Mouse (Mus musculus) neural tube, embryonic 14.5 days (tissue): ENCODE data around the gene Them7. TPM values are rescaled to one million over a fixed set of nuclear protein-coding genes. Genes with fewer than 3 reads are reported as not detected.

Experiments used
- ATAC-seq: fragments of 200-750 bp; cut with Nextera tagmentation; 2 replicates; pipeline ENCODE4 v1.8.0; 2017; ENCODE audit warnings: low read depth, mild to moderate bottlenecking, moderate TSS enrichment, moderate library complexity
- H3K27ac ChIP-seq: fragments of 300-500 bp; sonication (generic); 2 replicates; pipeline ENCODE4 v1.5.1; 2014; ENCODE audit warnings: low read depth, mild to moderate bottlenecking, control low read depth, low read length, moderate library complexity, mixed read lengths
- H3K27me3 ChIP-seq: fragments of 300-500 bp; sonication (generic); 2 replicates; pipeline ENCODE4 v1.6.1; 2014; ENCODE audit warnings: low read length; ENCODE audit not compliant: control insufficient read depth, insufficient read depth
- H3K36me3 ChIP-seq: fragments of 300-500 bp; sonication (generic); 2 replicates; pipeline ENCODE4 v1.6.1; 2014; ENCODE audit warnings: low read length, mixed read lengths; ENCODE audit not compliant: control insufficient read depth, insufficient read depth
- H3K4me1 ChIP-seq: fragments of 300-500 bp; sonication (generic); 2 replicates; pipeline ENCODE4 v1.6.1; 2014; ENCODE audit warnings: low read length; ENCODE audit not compliant: control insufficient read depth, insufficient read depth
- H3K4me2 ChIP-seq: fragments of 300-500 bp; sonication (generic); 2 replicates; pipeline ENCODE4 v1.6.1; 2014; ENCODE audit warnings: mild to moderate bottlenecking, low read depth, low read length, control low read depth
- H3K4me3 ChIP-seq: fragments of 300-500 bp; sonication (generic); 2 replicates; pipeline ENCODE4 v1.5.1; 2014; ENCODE audit warnings: low read depth, low read length, control low read depth, mixed read lengths
- H3K9ac ChIP-seq: fragments of 300-500 bp; sonication (generic); replicated peaks from 2 replicates; pipeline ENCODE4 v1.6.1; 2014; ENCODE audit warnings: low read depth, mild to moderate bottlenecking, control low read depth, low read length, mixed read lengths
- H3K9me3 ChIP-seq: fragments of 300-500 bp; sonication (generic); 2 replicates; pipeline ENCODE4 v1.6.1; 2016; ENCODE audit warnings: low read length; ENCODE audit not compliant: control insufficient read depth
- WGBS: fragments of 180-500 bp; shearing (Covaris S2); extraction: QIAGEN DNeasy Blood & Tissue Kit; methylation state at CpG from one replicate; pipeline ENCODE4 v1.1.7; 2014; 5-methylcytosine and 5-hydroxymethylcytosine counted together
- polyA plus RNA-seq: library from polyadenylated mRNA; unstranded; fragments of >200 nt; fragmentation: Nextera tagmentation; extraction: Ambion mirVana; gene quantifications from 2 replicates; pipeline ENCODE4 v1.2.1, GENCODE M21; 2014

Them7 gene
- polyA plus RNA-seq, 1 experiment from 2014 or later = 0.20 TPM

GRCm38 (mm10) chr2:105311414-105311813 is 87.3 kb downstream of the Them7 start:
- Histone ChIP-seq H3K4me2 (no peak overlapping the region), H3K9ac (no peak overlapping the region), H3K9me3 (no peaks in the 10 kb centered on the region), H3K4me3 (no peak overlapping the region), H3K4me1 (0 out of 2 replicates have a peak, but pooled peaks cover 5% of the 10 kb centered on the region), H3K36me3 (no peaks in the 10 kb centered on the region), H3K27ac (no peak overlapping the region), H3K27me3 (no peaks in the 10 kb centered on the region)
- ATAC-seq = no peak
- WGBS = 53% methylated on average over 13 of the region's 13 CpGs

DNA sequence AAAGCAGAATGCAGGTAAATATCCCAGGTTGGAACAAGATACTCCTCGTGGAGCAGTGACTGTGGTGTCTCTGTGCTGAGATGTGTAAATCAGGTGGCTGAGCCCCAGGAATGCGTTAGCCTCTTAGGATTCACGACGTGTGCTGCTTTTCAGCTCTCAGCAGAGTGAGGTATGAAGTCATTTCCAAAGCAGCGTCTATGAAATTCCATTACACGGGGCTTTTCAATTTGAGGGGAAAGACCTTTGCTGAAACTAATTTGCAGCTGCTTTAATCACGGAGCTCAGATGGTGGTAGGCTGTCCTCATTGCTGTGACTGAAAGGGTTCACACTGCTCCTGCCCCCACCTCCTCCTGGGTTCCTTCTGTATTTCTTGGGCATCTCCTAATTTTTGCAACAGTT is 87.9 kb downstream of the Them7 start:
- H3K27me3 ChIP-seq = no peaks in the 10 kb centered on the region
- H3K4me1 ChIP-seq = 0 out of 2 replicates have a peak, but pooled peaks cover 5% of the 10 kb centered on the region
- no peak overlapping the region for H3K27ac ChIP-seq
- ATAC-seq = peak; percentile 65; the same call in 1 of the 2 replicates
- H3K9me3 ChIP-seq = no peaks in the 10 kb centered on the region
- H3K36me3 ChIP-seq = no peaks in the 10 kb centered on the region
- WGBS = 10% methylated on average over 7 of the region's 7 CpGs
- no peak overlapping the region for H3K9ac ChIP-seq
- no peak overlapping the region; the same call in 1 of the 2 replicates for H3K4me2 ChIP-seq
- no peak overlapping the region for H3K4me3 ChIP-seq

GRCm38 (mm10) chr2:105313077-105313476 is 89.0 kb downstream of the Them7 start:
- Histone ChIP-seq H3K4me1 (0 out of 2 replicates have a peak, but pooled peaks cover 5% of the 10 kb centered on the region), H3K36me3 (no peaks in the 10 kb centered on the region), H3K9me3 (no peaks in the 10 kb centered on the region), H3K27me3 (no peaks in the 10 kb centered on the region), H3K4me3 (no peak overlapping the region), H3K9ac (no peak overlapping the region), H3K4me2 (no peak overlapping the region), H3K27ac (no peak overlapping the region)
- ATAC-seq = no peak
- 68% methylated on average over 3 of the region's 3 CpGs for WGBS

- Histone ChIP-seq H3K27ac (no peak overlapping the region), H3K4me3 (no peak overlapping the region), H3K9ac (no peak overlapping the region), H3K4me2 (no peak overlapping the region), H3K9me3 (no peaks in the 10 kb centered on the region), H3K27me3 (no peaks in the 10 kb centered on the region), H3K36me3 (no peaks in the 10 kb centered on the region), H3K4me1 (no peaks in the 10 kb centered on the region)
- 42% methylated on average over 13 of the region's 13 CpGs for WGBS
- ATAC-seq = peak; percentile 69; the same call in 1 of the 2 replicates
Observed at GRCm38 (mm10) chr2:105317556-105318184, 93.5 kb downstream of the Them7 start.

DNA sequence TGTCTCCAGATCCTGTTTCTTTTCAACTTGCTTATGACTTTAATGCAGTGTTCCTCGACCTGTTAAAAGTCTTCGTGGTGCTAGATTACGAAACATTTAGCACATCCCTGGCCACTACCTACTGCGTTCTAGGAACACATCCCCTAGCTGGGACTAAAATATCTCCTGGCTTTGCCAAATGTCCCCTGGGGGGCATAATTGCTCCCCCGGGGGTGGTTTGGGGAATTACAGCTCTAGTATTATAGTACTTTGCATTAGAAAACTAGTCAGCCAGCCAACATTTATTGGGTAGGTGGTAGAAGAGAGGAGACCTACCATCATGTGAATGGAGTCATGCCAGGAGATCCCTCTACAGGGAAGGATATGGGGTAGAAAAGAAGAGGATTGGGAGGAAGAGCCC is 101.9 kb downstream of the Them7 start:
- Histone ChIP-seq H3K4me3 (no peak overlapping the region), H3K9ac (no peak overlapping the region), H3K27me3 (no peaks in the 10 kb centered on the region), H3K4me2 (no peak overlapping the region), H3K27ac (no peak overlapping the region), H3K9me3 (no peaks in the 10 kb centered on the region), H3K4me1 (no peaks in the 10 kb centered on the region), H3K36me3 (no peaks in the 10 kb centered on the region)
- no peak for ATAC-seq
- 80% methylated on average over 5 of the region's 5 CpGs for WGBS

GRCm38 (mm10) chr2:105330024-105330423 is 105.9 kb downstream of the Them7 start:
- Histone ChIP-seq H3K9me3 (no peaks in the 10 kb centered on the region), H3K27ac (no peak overlapping the region), H3K4me2 (no peak overlapping the region), H3K4me3 (no peak overlapping the region), H3K27me3 (no peaks in the 10 kb centered on the region), H3K36me3 (no peaks in the 10 kb centered on the region), H3K4me1 (no peaks in the 10 kb centered on the region), H3K9ac (no peak overlapping the region)
- ATAC-seq = no peak
- WGBS = 89% methylated on average over 4 of the region's 4 CpGs

DNA sequence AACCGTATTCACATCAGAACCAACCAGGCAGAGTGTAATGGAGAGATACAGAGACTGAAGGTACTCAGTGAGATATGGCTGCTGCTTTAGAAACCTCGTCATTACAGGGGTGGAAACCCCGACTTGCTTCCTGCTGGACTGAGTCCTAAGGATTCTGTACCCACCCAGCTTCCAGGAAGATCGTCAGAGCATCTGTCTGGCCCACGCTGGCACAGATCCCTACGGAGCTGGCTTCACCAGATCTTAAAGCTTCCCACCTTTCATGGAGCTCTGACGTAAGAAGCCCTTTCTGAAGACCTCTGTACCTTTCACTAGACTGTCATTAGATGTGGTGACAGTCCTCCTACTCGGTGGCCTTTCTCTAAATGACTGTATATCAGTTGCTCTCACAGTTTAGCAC is 109.0 kb downstream of the Them7 start:
- Histone ChIP-seq H3K36me3 (no peaks in the 10 kb centered on the region), H3K27ac (no peak overlapping the region), H3K9me3 (no peaks in the 10 kb centered on the region), H3K9ac (no peak overlapping the region), H3K4me3 (no peak overlapping the region), H3K4me2 (no peak overlapping the region), H3K4me1 (peaks cover 8% of the 10 kb centered on the region), H3K27me3 (no peaks in the 10 kb centered on the region)
- WGBS = 68% methylated on average over 8 of the region's 8 CpGs
- ATAC-seq = no peak

DNA sequence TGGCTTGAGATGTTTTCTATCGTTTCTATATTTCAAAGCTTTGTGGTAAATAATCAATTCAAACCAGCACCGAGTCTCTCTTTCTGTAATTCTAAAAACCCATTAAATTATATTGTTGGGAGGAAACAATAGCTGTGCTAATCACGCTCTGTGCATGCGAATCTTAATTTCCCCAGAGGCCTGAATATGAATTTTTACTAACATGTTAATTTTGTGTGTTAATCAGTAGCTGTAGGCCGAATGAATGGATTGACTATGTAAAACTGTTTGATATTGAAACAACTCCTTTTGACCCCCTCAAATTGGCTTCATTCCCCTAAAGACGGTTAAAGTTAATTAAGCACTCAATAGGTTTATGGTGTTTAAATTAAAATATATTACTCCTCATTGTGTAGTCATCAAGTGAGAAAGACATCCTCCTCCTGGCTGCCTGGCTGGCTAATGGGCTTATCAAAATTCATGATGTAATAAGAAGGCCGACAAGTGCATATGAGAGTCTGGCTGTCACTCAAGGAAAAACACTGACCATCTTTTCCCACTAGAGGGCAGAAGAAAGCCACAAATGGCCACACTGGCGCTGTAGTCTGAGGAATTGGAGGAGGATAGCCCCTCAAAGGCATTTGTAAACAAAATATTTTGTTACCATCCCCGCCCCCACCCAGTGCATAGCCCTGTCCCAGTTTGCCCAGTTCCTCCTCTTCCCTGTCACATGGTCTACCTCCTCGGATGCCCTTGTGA is 110.0 kb downstream of the Them7 start:
- ATAC-seq = peak; percentile 87
- Histone ChIP-seq H3K9ac (no peak overlapping the region), H3K36me3 (no peaks in the 10 kb centered on the region), H3K27ac (peak overlapping the region; percentile 55; the same call in 1 of the 2 replicates), H3K9me3 (no peaks in the 10 kb centered on the region), H3K27me3 (no peaks in the 10 kb centered on the region), H3K4me2 (no peak overlapping the region), H3K4me1 (peaks cover 8% of the 10 kb centered on the region), H3K4me3 (no peak overlapping the region)
- 16% methylated on average over 10 of the region's 10 CpGs for WGBS

- Histone ChIP-seq H3K27ac (no peak overlapping the region), H3K4me3 (no peak overlapping the region), H3K9me3 (no peaks in the 10 kb centered on the region), H3K9ac (no peak overlapping the region), H3K27me3 (no peaks in the 10 kb centered on the region), H3K4me1 (peaks cover 8% of the 10 kb centered on the region), H3K4me2 (no peak overlapping the region), H3K36me3 (no peaks in the 10 kb centered on the region)
- ATAC-seq = no peak
- WGBS = 73% methylated on average over 2 of the region's 2 CpGs
Observed at GRCm38 (mm10) chr2:105335661-105336060, 111.5 kb downstream of the Them7 start.
